In the genomic region with DNA sequence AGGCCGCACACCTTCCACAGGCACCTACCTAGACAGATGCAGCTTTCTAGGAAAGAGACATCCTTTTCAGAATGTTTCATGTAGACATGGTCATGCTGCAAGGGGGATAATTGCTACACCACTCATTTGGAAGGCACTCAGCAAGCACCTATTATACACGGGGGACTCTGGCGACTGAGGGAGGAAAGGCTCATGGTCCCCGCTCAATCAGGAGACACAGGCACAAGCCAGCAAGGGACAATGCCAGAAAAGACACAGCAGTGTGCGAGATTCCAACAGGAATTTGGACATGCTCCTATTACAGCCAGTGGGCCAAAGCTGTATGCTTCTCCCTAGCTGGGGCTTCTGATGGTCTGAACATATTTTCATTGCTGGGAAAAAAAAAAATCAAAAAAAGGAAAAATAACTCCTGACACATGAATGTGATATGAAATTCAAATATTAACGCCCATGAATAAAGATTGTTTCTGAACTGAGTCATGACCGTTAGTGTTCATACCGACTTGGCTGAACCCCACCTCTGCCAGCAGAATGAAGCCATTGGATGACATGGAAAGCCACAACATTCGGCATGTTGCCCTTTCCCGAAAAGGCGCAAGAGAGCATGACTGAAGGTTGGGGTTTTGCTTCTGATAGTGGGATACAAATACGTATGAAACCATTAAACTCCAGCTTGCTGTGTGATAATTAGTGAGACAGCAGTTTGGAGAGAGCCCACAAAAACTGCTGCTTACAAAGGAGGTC, we compare ENCODE assay signal across 20 mouse cellular contexts.
DNase-seq lines count a peak whose midpoint lies in the region; ATAC-seq and TF ChIP-seq lines count a peak whose summit lies in the region.
"Had no signal": no experiment of that assay in that cellular context is flagged by ENCODE, and none has a peak within 500 bp of the region (broad histone marks: within the 10 kb centered on the region; RNA-seq: fewer than 3 reads in every experiment).

No protein-coding gene starts in this region.

- no peak overlapping the region for H3K9ac ChIP-seq in midbrain, embryonic 16.5 days (ENCODE audit: low read depth, low read length)
- H3K9ac ChIP-seq in midbrain, embryonic 15.5 days: no peak overlapping the region
- H3K9ac ChIP-seq: limb, embryonic 15.5 days; liver, postnatal 0 days had no signal

- H3K36me3 ChIP-seq in midbrain, embryonic 16.5 days (ENCODE audit: control insufficient read depth, insufficient read depth, low read length): no peaks in the 10 kb centered on the region
- no peaks in the 10 kb centered on the region for H3K36me3 ChIP-seq in midbrain, embryonic 15.5 days (replicated peaks)
- no peaks in the 10 kb centered on the region for H3K36me3 ChIP-seq in thymus, adult 2 months (ENCODE audit: control insufficient read depth, insufficient read depth, low read length)

- ATAC-seq in midbrain, embryonic 16.5 days: no peak
- ATAC-seq in midbrain, embryonic 15.5 days (replicated peaks): no peak
- ATAC-seq: liver, postnatal 0 days; Patski had no signal

- DNase-seq in cerebellum, adult 2 months: peak in 1 of 2 experiments; percentile 59
- no peak for DNase-seq in cerebellum, postnatal 4 days (ENCODE audit: low spot score in 2 of 2)
- peak; percentile 38 to 52 for DNase-seq in heart, postnatal 10 days
- DNase-seq in heart, adult 11 months: no peak
- DNase-seq in layer of hippocampus, adult 9-11 months: no peak
- DNase-seq in thymus, adult 2 months: no peak
- DNase-seq: embryo, embryonic 11 days; gastrocnemius, postnatal 10 days; kidney, adult 18-20 months; kidney, postnatal 14 days; liver, postnatal 0 days; right cerebral cortex, adult 18-20 months; thymus, postnatal 14 days had no signal

- H3K9me3 ChIP-seq in midbrain, embryonic 16.5 days (replicated peaks; ENCODE audit: control insufficient read depth, low read length, poor library complexity, severe bottlenecking): no peaks in the 10 kb centered on the region
- H3K9me3 ChIP-seq in midbrain, embryonic 15.5 days: no peaks in the 10 kb centered on the region
- H3K9me3 ChIP-seq: heart, embryonic 10.5 days; limb, embryonic 15.5 days; megakaryocyte, embryonic 14.5 days had no signal

- intact Hi-C loops in heart, postnatal 10 days (cut with DNase I): no loop called here

- H3K4me1 ChIP-seq in cerebellum, adult 2 months (ENCODE audit: control insufficient read depth, insufficient read depth, low read length): peaks cover 33% of the 10 kb centered on the region
- H3K4me1 ChIP-seq in midbrain, embryonic 16.5 days (ENCODE audit: control insufficient read depth, insufficient read depth, low read length): peaks cover 24% of the 10 kb centered on the region
- H3K4me1 ChIP-seq in midbrain, embryonic 15.5 days: 0 out of 2 replicates have a peak, but pooled peaks cover 14% of the 10 kb centered on the region
- no peaks in the 10 kb centered on the region for H3K4me1 ChIP-seq in thymus, adult 2 months (replicated peaks; ENCODE audit: control insufficient read depth, insufficient read depth, low read length)

- no peaks in the 10 kb centered on the region for H3K27me3 ChIP-seq in cerebellum, adult 2 months (ENCODE audit: control insufficient read depth, insufficient read depth, low read length)
- H3K27me3 ChIP-seq in midbrain, embryonic 16.5 days (ENCODE audit: control insufficient read depth, insufficient read depth, low read depth, low read length): no peaks in the 10 kb centered on the region
- H3K27me3 ChIP-seq in midbrain, embryonic 15.5 days (replicated peaks): no peaks in the 10 kb centered on the region
- no peaks in the 10 kb centered on the region for H3K27me3 ChIP-seq in thymus, adult 2 months (ENCODE audit: control insufficient read depth, insufficient read depth, low read length)
- H3K27me3 ChIP-seq: limb, embryonic 15.5 days; megakaryocyte, embryonic 14.5 days; Patski had no signal

- no peak overlapping the region for H3K4me3 ChIP-seq in cerebellum, adult 2 months (replicated peaks; ENCODE audit: insufficient read depth, low read depth, low read length)
- H3K4me3 ChIP-seq in midbrain, embryonic 16.5 days (ENCODE audit: low read depth, low read length): no peak overlapping the region
- no peak overlapping the region for H3K4me3 ChIP-seq in midbrain, embryonic 15.5 days
- H3K4me3 ChIP-seq in thymus, adult 2 months (ENCODE audit: control insufficient read depth, insufficient read depth, low read length): no peak overlapping the region
- H3K4me3 ChIP-seq: erythroblast, embryonic 14.5 days; heart, embryonic 10.5 days; limb, embryonic 15.5 days; megakaryocyte, embryonic 14.5 days had no signal

- 27% methylated on average over 12 of the region's 12 CpGs for WGBS in cerebellum, adult 2 months
- WGBS in midbrain, embryonic 16.5 days: 64% methylated on average over 12 of the region's 12 CpGs
- 69% methylated on average over 12 of the region's 12 CpGs for WGBS in midbrain, embryonic 15.5 days
- WGBS in thymus, adult 2 months: 93% methylated on average over 12 of the region's 12 CpGs

- peak overlapping the region; percentile 47; the same call in 1 of the 2 replicates for H3K27ac ChIP-seq in cerebellum, adult 2 months (ENCODE audit: insufficient read depth, low read length)
- H3K27ac ChIP-seq in midbrain, embryonic 16.5 days (ENCODE audit: low read length): 0 out of 2 replicates have a peak overlapping the region, but pooled peaks have one; percentile 11
- H3K27ac ChIP-seq in midbrain, embryonic 15.5 days: no peak overlapping the region
- H3K27ac ChIP-seq in thymus, adult 2 months (ENCODE audit: control insufficient read depth, insufficient read depth, low read length): no peak overlapping the region
- H3K27ac ChIP-seq: heart, embryonic 10.5 days; limb, embryonic 15.5 days had no signal

- H3K4me2 ChIP-seq in midbrain, embryonic 16.5 days (ENCODE audit: low read length): no peak overlapping the region
- H3K4me2 ChIP-seq in midbrain, embryonic 15.5 days: no peak overlapping the region
- H3K4me2 ChIP-seq: limb, embryonic 15.5 days had no signal

- no peak for TF ChIP-seq POLR2A in cerebellum, adult 2 months (IDR thresholded peaks at IDR 0.05; ENCODE audit: borderline replicate concordance, insufficient read depth, low read length)
- TF ChIP-seq POLR2A in thymus, adult 2 months (IDR thresholded peaks at IDR 0.05; ENCODE audit: control insufficient read depth, extremely low read depth, insufficient read depth, low read length, poor library complexity): no peak

- TF ChIP-seq CTCF in cerebellum, adult 2 months (IDR thresholded peaks at IDR 0.05; ENCODE audit: borderline replicate concordance, insufficient read depth, low read depth, low read length): no peak
- TF ChIP-seq CTCF in thymus, adult 2 months (IDR thresholded peaks at IDR 0.05; ENCODE audit: borderline replicate concordance, control insufficient read depth, extremely low read depth, insufficient read depth, low read length, poor library complexity): no peak

Comparison
In these comparisons a context has a peak if more than half of its experiments do, and no peak if none do; other contexts are left out.
1. DNase-seq: peak in heart, postnatal 10 days (2 of 2); none in cerebellum, postnatal 4 days (0 of 2), heart, adult 11 months (single experiment), layer of hippocampus, adult 9-11 months (single experiment) and thymus, adult 2 months (single experiment).
2. H3K27ac ChIP-seq: peak in cerebellum, adult 2 months (single experiment) and midbrain, embryonic 16.5 days (single experiment); none in midbrain, embryonic 15.5 days (single experiment) and thymus, adult 2 months (single experiment).